Mouse (Mus musculus) liver, postnatal 0 days (tissue): ENCODE results near the gene Abhd15.

Experiments used
- CTCF ChIP-seq: sonication (generic); IDR thresholded peaks from 2 replicates; pipeline ENCODE4 v1.5.1; 2016; ENCODE audit warnings: antibody characterized with exemption, low read depth
- EP300 ChIP-seq: IDR thresholded peaks from 2 replicates; pipeline ENCODE4 v1.6.1; 2016; ENCODE audit warnings: antibody characterized with exemption, low read depth, mild to moderate bottlenecking

GRCm38 (mm10) chr11:77494782-77495181, 20.1 kb upstream of the Abhd15 start:
- no peak for TF ChIP-seq EP300
- TF ChIP-seq CTCF, result no peak
